Mouse (Mus musculus) heart, embryonic 14.5 days (tissue): ENCODE results near the gene Scaf1. TPM values are rescaled to one million over a fixed set of nuclear protein-coding genes. Genes with fewer than 3 reads are reported as not detected.

ENCODE experiments used
- ATAC-seq: fragments of 200-750 bp; cut with Nextera tagmentation; 2 replicates; pipeline ENCODE4 v1.8.0; 2017; ENCODE audit warnings: low read depth, moderate TSS enrichment; ENCODE audit not compliant: insufficient number of reproducible peaks, insufficient read depth, low FRiP score
- H3K27ac ChIP-seq, 2 experiments: fragments of 200-500 bp in 1 of 2; fragments of 300-500 bp in 1 of 2; sonication (generic) in 1 of 2; replicated peaks in 1 of 2; 2 replicates each; pipeline ENCODE4 v1.5.1; 2012 to 2014; ENCODE audit warnings: low read depth in 2 of 2, low read length in 2 of 2, control low read depth in 1 of 2, mild to moderate bottlenecking in 1 of 2, mixed read lengths in 1 of 2; ENCODE audit not compliant: control insufficient read depth in 1 of 2, insufficient read depth in 1 of 2
- H3K27me3 ChIP-seq: fragments of 300-500 bp; sonication (generic); 2 replicates; pipeline ENCODE4 v1.6.1; 2014; ENCODE audit warnings: mild to moderate bottlenecking, low read length, control low read depth; ENCODE audit not compliant: control insufficient read depth, insufficient read depth
- H3K36me3 ChIP-seq: fragments of 300-500 bp; sonication (generic); 2 replicates; pipeline ENCODE4 v1.6.1; 2014; ENCODE audit warnings: mild to moderate bottlenecking, control low read depth, low read length, mixed read lengths; ENCODE audit not compliant: control insufficient read depth, insufficient read depth
- H3K4me1 ChIP-seq, 2 experiments: fragments of 200-500 bp in 1 of 2; fragments of 300-500 bp in 1 of 2; sonication (generic) in 1 of 2; 2 replicates each; pipeline ENCODE4 v1.6.1; 2012 to 2014; ENCODE audit warnings: low read length in 2 of 2, control low read depth in 1 of 2, mixed read lengths in 1 of 2; ENCODE audit not compliant: control insufficient read depth in 2 of 2, insufficient read depth in 2 of 2
- H3K4me2 ChIP-seq: fragments of 300-500 bp; sonication (generic); 2 replicates; pipeline ENCODE4 v1.6.1; 2014; ENCODE audit warnings: mild to moderate bottlenecking, low read length
- H3K4me3 ChIP-seq, 2 experiments: fragments of 200-500 bp in 1 of 2; fragments of 300-500 bp in 1 of 2; sonication (generic) in 1 of 2; 2 replicates each; pipeline ENCODE4 v1.5.1; 2012 to 2014; ENCODE audit warnings: low read length in 2 of 2, mild to moderate bottlenecking in 2 of 2, control low read depth in 1 of 2, low read depth in 1 of 2, moderate library complexity in 1 of 2; ENCODE audit not compliant: control insufficient read depth in 1 of 2, insufficient read depth in 1 of 2
- H3K9ac ChIP-seq: fragments of 300-500 bp; sonication (generic); 2 replicates; pipeline ENCODE4 v1.6.1; 2014; ENCODE audit warnings: mild to moderate bottlenecking, low read length
- H3K9me3 ChIP-seq: fragments of 300-500 bp; sonication (generic); 2 replicates; pipeline ENCODE4 v1.6.1; 2016; ENCODE audit warnings: low read length, control low read depth; ENCODE audit not compliant: control insufficient read depth
- WGBS: fragments of 180-500 bp; shearing (Covaris S2); extraction: QIAGEN DNeasy Blood & Tissue Kit; methylation state at CpG from one replicate; pipeline ENCODE4 v1.1.7; 2014; 5-methylcytosine and 5-hydroxymethylcytosine counted together
- polyA plus RNA-seq: library from polyadenylated mRNA; unstranded; fragments of >200 nt; fragmentation: Nextera tagmentation; extraction: Ambion mirVana; gene quantifications from 2 replicates; pipeline ENCODE4 v1.2.1, GENCODE M21; 2014

Scaf1 gene
- polyA plus RNA-seq, 1 experiment from 2014 or later: 36.2 TPM

DNA sequence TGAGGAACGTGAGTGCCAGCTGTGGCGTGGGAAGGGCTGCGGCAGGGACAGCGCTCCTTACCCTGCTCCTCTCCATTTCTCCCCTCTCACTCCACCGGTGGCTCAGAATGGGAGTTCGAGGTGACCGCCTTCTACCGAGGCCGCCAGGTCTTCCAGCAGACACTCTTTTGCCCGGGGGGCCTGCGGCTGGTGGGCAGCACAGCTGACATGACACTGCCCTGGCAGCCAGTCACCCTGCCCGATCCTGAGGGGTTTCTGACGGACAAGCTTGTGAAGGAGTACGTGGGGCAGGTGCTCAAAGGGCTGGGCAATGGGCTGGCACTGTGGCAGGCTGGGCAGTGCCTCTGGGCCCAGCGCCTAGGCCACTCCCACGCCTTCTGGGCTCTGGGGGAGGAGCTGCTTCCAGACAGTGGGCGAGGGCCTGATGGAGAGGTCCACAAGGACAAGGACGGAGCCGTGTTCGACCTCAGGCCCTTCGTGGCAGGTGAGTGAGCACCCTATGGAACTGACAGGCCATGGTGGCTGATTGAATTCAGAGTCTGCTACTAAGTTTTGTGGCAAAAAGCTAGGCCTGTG lies 15.5 kb downstream of the Scaf1 start:
- Histone ChIP-seq H3K4me3 (no peak overlapping the region), H3K9ac (no peak overlapping the region), H3K27me3 (no peaks in the 10 kb centered on the region), H3K36me3 (peaks cover 63% of the 10 kb centered on the region), H3K9me3 (no peaks in the 10 kb centered on the region), H3K27ac (no peak overlapping the region), H3K4me2 (no peak overlapping the region), H3K4me1 (peaks cover 14 to 34% of the 10 kb centered on the region in 2 experiments)
- no peak for ATAC-seq
- WGBS: 83% methylated on average over 21 of the region's 21 CpGs

DNA sequence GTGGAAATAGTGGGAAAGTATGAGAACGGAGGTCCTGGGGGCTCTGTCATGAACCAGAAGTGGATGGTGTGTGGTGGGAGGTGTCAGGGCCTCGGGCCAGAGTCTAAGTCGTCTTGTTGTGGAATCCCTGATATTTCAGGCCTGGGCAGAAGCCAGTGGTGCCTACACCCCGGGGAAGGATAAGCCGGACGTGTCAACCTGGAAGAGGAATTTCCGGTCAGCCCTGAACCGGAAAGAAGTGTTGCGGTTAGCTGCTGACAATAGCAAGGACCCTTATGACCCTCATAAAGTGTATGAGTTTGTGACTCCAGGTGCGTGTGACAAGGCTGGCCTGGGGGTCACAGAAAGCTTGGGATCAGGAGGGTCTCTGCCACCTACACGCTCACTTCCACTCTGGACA lies 16.4 kb downstream of the Scaf1 start:
- 41% methylated on average over 11 of the region's 11 CpGs for WGBS
- no peak for ATAC-seq
- Histone ChIP-seq H3K9ac (peak overlapping the region; percentile 44; the same call in 1 of the 2 replicates), H3K36me3 (peaks cover 63% of the 10 kb centered on the region), H3K4me3 (peak overlapping the region in 1 of 2 experiments; percentile 3; a peak in 1 of 4 replicates), H3K4me1 (peaks cover 14 to 34% of the 10 kb centered on the region in 2 experiments), H3K9me3 (no peaks in the 10 kb centered on the region), H3K4me2 (peak overlapping the region; percentile 75), H3K27me3 (no peaks in the 10 kb centered on the region), H3K27ac (peak overlapping the region; percentile 31 to 42; a peak in 2 of 4 replicates)

DNA sequence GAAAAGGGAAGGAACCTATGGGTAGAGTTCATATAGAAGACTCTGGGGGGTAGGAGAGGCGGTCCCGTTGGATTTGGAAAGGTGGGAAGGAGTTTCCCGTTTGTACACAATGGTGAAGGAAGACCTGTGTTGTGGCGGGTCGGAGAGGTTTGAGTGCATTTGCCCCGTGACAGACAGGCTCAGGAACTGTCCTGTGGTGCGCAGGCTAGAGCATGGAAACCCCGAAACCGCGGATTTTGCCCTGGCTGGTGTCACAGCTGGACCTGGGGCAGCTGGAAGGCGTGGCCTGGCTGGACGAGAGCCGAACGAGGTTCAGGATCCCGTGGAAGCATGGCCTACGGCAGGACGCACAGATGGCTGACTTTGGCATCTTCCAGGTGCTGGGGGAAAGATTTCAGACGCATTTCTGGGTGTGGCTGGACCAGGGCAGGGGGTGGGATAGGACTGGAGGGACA lies 17.6 kb downstream of the Scaf1 start, which contains the start of gene Bcl2l12:
Bcl2l12 (minus strand) TSS at position 212 of the 455 bp plus-strand sequence.
- Histone ChIP-seq H3K4me3 (peak within 1 kb of the TSS; percentile 58 to 80), H3K36me3 (peaks cover 63% of the 10 kb centered on the region)
- 0 out of 2 replicates have a peak, but pooled peaks have one; percentile 1 for ATAC-seq

DNA sequence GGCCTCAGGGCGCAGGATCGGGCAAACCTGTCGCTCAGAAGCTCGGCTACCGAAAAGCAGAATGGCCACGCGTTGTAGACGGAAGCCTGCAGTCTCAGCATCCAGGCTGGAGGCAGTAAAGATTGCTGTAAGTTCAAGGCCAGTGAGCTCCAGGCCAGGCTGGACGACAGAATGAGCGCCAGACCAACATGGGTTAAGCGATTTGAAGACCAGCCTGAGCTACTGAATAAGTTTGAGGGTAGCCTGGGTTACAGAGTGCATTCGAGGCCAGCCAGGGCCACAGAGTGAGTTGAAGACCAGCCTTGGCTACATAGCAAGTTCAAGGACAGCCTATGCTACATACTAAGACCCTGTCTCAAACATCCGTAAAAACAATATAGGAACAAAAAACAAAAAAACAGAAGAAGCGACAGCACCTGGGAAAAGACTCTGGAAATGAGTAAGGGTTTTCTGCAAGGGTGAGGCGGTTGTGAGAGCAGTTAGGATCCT lies 18.2 kb downstream of the Scaf1 start:
- peak overlapping the region; percentile 73 to 83 for H3K27ac ChIP-seq
- ATAC-seq: no peak
- H3K4me3 ChIP-seq: peak overlapping the region; percentile 58 to 80
- H3K36me3 ChIP-seq: peaks cover 63% of the 10 kb centered on the region
- H3K4me2 ChIP-seq: peak overlapping the region; percentile 75
- no peaks in the 10 kb centered on the region for H3K27me3 ChIP-seq
- peaks cover 14 to 34% of the 10 kb centered on the region in 2 experiments for H3K4me1 ChIP-seq
- peak overlapping the region; percentile 88 for H3K9ac ChIP-seq
- WGBS: 3% methylated on average over 15 of the region's 15 CpGs
- no peaks in the 10 kb centered on the region for H3K9me3 ChIP-seq

More for the DNA sequence above, 17.6 kb downstream of the Scaf1 start, which contains the start of gene Bcl2l12:
- H3K9ac ChIP-seq: peak within 1 kb of the TSS; percentile 88
- H3K27me3 ChIP-seq: no peaks in the 10 kb centered on the region
- no peaks in the 10 kb centered on the region for H3K9me3 ChIP-seq
- peak within 1 kb of the TSS; percentile 73 to 83 for H3K27ac ChIP-seq
- peak within 1 kb of the TSS; percentile 75 for H3K4me2 ChIP-seq
- 2% methylated on average over 18 of the region's 18 CpGs for WGBS
- peaks cover 14 to 34% of the 10 kb centered on the region in 2 experiments for H3K4me1 ChIP-seq

DNA sequence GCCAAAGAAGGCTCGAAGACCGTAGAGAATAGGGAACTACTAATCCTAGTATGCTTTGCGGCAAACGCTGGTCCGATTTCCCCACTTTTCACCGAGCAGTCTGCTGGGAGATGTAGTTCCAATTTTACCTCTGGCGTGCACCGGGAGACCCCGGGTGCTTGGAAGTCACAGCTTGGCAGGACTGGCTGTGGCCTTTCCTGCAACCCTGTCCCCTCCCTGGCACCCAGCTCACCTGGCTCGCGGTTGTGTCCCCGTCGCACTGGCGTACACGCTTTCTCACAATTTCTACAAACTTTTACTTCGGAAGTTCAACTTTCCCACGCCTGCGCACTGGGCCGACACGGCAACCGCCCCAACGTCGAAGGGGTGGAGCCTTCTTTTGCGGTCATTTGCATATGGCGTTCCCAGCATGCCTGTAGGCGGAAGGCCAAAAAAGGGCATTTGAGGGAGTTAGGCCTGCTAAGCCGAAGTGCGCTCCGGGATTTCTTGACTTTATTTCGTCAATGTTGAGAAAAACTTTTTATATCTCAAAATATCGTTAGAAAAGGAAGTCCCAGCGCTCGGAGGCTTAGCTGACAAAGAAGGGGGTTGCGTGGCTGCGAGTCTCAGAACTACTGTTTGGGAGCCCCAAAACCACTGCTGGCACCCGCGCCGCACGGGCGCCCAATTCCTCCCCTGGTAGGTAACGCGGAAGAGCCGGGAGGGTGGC lies 18.8 kb downstream of the Scaf1 start, which contains the start of gene Irf3:
Irf3 (plus strand) TSS at position 418 of the 709 bp plus-strand sequence.
- peak; percentile 87 for ATAC-seq

DNA sequence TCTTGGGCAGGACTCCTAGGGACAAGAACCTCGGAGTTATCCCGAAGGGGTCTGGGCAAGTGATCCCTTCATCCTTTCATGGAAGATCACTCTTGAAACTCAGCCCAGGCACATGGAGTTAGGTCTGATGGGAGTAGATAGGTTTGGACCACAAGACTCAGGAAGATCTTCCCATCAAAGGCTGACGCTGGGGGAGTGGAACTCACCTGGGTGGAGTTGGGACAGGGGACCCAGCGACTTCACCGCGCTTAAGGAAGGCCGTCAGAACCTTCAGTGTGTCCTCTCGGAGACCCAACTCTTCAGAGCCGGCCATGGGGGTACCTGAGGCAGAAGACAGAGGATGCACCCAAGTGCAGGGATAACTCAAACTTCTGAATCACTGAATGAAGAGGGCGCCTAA lies 19.5 kb downstream of the Scaf1 start:
- Histone ChIP-seq H3K4me1 (peaks cover 14 to 34% of the 10 kb centered on the region in 2 experiments), H3K9ac (peak overlapping the region; percentile 88), H3K36me3 (peaks cover 63% of the 10 kb centered on the region), H3K4me2 (peak overlapping the region; percentile 75), H3K27me3 (no peaks in the 10 kb centered on the region), H3K27ac (peak overlapping the region; percentile 64 to 83), H3K9me3 (no peaks in the 10 kb centered on the region), H3K4me3 (peak overlapping the region; percentile 58 to 84)
- ATAC-seq: no peak
- 11% methylated on average over 10 of the region's 10 CpGs for WGBS

More for the DNA sequence above, 18.8 kb downstream of the Scaf1 start, which contains the start of gene Irf3:
- no peaks in the 10 kb centered on the region for H3K27me3 ChIP-seq
- peaks cover 63% of the 10 kb centered on the region for H3K36me3 ChIP-seq
- H3K4me2 ChIP-seq: peak within 1 kb of the TSS; percentile 75
- H3K27ac ChIP-seq: peak within 1 kb of the TSS; percentile 81 to 83
- peak within 1 kb of the TSS; percentile 58 to 84 for H3K4me3 ChIP-seq
- H3K9me3 ChIP-seq: no peaks in the 10 kb centered on the region
- peaks cover 14 to 34% of the 10 kb centered on the region in 2 experiments for H3K4me1 ChIP-seq
- WGBS: under 1% methylated on average over 43 of the region's 43 CpGs
- H3K9ac ChIP-seq: peak within 1 kb of the TSS; percentile 88

DNA sequence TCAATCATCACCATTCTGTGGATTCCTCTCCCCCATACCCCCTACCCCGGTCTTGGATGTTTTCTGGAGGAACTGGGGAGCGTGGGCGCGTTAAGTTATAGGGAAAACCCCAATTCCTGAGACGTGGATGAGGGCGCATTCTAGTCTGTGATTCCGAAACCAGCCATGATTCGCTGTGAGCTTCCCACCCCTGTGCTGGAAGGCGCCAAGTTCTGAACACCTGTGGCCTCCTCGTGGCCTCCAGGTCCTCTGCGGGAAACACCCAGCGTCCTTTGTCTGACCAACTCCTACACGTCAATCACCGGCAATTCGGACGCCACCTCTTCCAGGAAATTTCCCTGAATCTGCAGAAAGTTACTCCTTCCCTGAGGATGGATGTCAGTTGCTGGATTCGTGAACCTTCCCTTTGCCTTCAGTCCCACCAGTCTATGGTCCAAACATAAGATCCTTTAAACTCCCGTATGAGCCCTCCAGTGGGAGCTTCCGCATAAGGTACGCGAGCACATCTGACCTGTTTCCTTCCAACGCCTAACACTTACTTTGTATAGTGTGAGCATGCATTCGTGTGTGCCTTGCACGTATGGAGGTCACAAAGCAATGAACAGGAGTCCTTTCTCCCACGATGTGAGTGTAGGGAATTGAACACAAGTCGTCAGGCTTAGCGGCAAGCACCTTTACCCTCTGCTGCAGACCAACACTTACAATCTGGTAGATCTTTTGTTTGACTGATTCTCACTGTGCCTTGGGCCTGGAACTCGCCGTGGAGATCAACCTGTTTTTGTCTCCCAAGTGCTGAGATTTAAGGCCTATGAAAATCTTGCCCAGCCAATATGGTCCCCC lies 29.1 kb downstream of the Scaf1 start:
- H3K27ac ChIP-seq: peak overlapping the region; percentile 89 to 94
- WGBS: under 1% methylated on average over 29 of the region's 29 CpGs
- no peaks in the 10 kb centered on the region for H3K9me3 ChIP-seq
- H3K36me3 ChIP-seq: peaks cover 48% of the 10 kb centered on the region
- peak overlapping the region; percentile 80 for H3K9ac ChIP-seq
- H3K4me1 ChIP-seq: peaks cover 12 to 29% of the 10 kb centered on the region in 2 experiments
- peak overlapping the region; percentile 84 for H3K4me2 ChIP-seq
- peak overlapping the region; percentile 73 to 79 for H3K4me3 ChIP-seq
- no peak for ATAC-seq
- no peaks in the 10 kb centered on the region for H3K27me3 ChIP-seq
